Mouse (Mus musculus) c-Kit-positive CD71-negative TER-119-negative erythroid progenitor cells, embryonic 14.5 days (primary cell): ENCODE measurements around the gene Fam98c.
"Not testable (repeated sequence)": the region's sequence is repeated elsewhere in the genome, so short reads cannot be mapped to it uniquely, and the experiment has no call there.

Experiments used
- DNase-seq: peaks from one replicate; pipeline ENCODE4 v3.0.0-alpha.2; 2013; ENCODE audit warnings: low read depth

Fam98c gene

GRCm38 (mm10) chr7:29158264-29158663, 2.2 kb upstream of the Fam98c start:
- no peak for DNase-seq

DNA sequence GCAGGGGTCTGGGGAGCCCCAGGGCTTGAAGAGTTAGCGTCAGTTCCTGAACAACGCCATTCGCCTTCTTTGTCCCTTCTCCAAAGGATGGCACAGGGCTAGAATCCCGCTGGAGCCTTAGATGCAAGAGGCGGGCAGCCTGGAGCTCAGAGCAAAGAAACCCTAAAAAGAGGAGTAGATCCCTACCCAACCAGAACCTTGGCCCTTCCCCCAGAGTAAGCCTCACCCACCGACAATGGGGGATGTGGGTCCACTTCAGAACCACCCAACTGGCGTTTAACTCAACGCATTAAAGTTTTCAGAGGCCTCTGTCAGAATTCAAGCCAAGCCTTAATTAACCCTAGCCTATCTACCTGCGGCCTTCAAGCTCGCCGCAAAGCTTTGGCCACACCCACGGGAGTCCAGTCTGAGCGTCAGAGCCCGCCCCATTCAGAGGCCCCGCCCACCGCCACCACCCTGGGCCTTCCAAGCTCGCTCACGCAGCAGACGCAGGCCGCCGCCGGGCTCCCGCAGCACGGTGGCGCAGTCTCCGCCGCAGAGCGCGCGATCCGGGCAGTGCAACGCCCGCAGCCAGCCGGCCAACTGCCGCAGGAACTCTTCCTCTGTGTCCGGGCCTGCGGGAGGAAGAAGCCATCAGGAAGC, 717 bp downstream of the Fam98c start:
- DNase-seq = peak; percentile 80

DNA sequence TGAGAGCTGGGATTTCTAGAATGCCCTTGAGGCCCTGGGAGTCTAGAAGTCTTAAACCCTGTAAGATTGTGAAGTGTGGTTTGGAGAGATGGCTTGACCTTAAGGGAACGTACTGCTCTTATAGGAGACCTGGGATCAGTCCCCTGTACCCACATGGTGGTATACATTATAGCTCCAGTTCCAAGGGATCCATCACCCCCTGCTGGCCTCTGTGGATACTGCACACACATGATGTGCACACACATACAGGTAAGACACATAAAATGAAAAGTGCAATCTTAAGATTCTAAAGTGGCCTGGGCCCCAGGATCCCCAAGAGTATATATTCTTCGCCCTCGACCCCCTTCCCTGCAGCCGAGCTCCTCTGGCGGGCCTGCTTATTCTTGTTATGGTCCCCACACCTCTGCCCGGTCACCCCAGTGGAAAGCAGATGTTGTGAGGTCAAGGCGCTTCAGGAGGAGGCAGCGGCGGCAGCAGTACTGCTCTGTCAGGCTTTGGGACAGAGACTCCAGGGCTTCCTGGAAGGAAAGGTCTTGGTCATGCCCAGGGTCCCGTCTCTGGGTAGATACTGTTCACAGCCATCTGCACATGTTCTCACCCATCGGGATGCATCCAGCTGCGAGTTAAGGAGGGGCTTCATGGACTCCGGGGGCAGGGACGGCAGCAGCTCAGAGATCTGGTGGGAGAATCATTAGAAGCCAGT, 1.9 kb downstream of the Fam98c start:
- DNase-seq = no peak

- DNase-seq = no peak
Observed at GRCm38 (mm10) chr7:29151486-29151885, 4.5 kb downstream of the Fam98c start.

GRCm38 (mm10) chr7:29148771-29149170, 7.3 kb downstream of the Fam98c start:
- no peak for DNase-seq

GRCm38 (mm10) chr7:29146625-29147367, 9.2 kb downstream of the Fam98c start:
- DNase-seq = no peak

GRCm38 (mm10) chr7:29144006-29144405, 12.0 kb downstream of the Fam98c start:
- no peak for DNase-seq

DNA sequence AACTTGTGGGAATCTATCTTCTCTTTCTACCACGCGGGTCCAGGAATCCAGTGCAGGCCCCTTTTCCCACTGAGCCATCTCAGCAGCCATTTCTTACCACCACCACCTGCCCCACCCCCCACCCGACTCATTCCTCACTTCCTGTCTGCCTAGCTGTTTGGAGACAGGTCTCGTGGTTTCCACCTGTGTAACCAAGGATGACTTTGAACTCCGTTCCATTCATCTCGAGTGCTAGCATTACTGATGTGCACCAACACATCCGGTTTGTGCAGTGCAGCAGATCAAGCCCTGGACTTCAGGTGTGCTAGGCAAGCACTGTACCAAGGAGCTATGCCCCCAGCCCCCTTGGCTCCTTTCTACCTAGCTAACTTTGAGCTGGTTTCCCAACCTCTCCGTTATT, 14.6 kb downstream of the Fam98c start:
- no peak for DNase-seq

GRCm38 (mm10) chr7:29139237-29139636, 16.8 kb downstream of the Fam98c start:
- not testable (repeated sequence) for DNase-seq

DNA sequence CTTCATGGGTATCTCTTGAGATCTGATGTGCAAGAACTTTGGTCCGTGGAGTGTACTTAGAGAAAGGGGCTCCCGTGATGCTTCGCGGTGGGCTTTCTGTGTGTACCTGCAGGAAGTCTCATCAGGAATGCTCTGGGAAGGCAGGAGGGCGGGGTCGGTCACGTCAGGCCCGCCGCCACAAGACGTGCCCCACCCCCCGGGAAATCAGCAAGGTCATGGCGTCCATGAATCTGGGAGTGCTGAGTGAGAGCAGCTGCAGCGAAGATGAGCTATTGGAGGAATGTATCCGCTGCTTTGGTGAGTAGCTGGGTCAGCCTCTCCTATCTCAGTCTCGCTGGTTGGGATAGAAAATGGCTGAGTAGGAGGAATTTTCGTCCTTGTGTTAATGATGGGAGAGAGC, 18.6 kb downstream of the Fam98c start:
- DNase-seq = no peak

GRCm38 (mm10) chr7:29134693-29135386, 21.2 kb downstream of the Fam98c start, which contains the start of gene Rasgrp4:
Rasgrp4 (plus strand) TSS chr7:29134851.
- DNase-seq = no peak

- DNase-seq = no peak
Observed at GRCm38 (mm10) chr7:29134230-29134629, 21.8 kb downstream of the Fam98c start.

- DNase-seq = no peak
Observed at GRCm38 (mm10) chr7:29128725-29129124, 27.3 kb downstream of the Fam98c start.

GRCm38 (mm10) chr7:29126173-29126915, 29.7 kb downstream of the Fam98c start:
- peak; percentile 85 for DNase-seq

DNA sequence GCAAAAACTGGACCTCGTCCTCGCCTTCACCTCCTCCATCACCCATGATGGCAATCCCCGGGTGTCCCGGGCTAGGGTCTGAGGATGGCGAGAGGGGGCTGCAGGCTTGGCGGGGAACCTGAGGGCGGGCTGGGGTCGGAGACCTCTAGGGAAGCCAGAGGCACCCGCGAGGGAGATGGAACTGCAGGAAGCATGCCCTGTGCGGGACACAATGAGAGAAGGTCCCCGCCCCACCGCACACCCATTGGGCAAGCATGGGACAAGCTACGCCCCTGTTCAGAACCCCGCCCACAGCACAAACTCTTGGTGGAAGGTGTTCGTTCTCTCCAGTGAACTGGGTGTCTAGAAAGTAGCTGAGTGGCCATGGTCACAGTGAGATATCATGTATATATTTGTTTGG, 31.1 kb downstream of the Fam98c start, which contains the start of gene Ryr1:
Gene Ryr1, minus strand, starts transcription at position 210 of the 400 bp plus-strand sequence.
- peak; percentile 73 for DNase-seq

DNA sequence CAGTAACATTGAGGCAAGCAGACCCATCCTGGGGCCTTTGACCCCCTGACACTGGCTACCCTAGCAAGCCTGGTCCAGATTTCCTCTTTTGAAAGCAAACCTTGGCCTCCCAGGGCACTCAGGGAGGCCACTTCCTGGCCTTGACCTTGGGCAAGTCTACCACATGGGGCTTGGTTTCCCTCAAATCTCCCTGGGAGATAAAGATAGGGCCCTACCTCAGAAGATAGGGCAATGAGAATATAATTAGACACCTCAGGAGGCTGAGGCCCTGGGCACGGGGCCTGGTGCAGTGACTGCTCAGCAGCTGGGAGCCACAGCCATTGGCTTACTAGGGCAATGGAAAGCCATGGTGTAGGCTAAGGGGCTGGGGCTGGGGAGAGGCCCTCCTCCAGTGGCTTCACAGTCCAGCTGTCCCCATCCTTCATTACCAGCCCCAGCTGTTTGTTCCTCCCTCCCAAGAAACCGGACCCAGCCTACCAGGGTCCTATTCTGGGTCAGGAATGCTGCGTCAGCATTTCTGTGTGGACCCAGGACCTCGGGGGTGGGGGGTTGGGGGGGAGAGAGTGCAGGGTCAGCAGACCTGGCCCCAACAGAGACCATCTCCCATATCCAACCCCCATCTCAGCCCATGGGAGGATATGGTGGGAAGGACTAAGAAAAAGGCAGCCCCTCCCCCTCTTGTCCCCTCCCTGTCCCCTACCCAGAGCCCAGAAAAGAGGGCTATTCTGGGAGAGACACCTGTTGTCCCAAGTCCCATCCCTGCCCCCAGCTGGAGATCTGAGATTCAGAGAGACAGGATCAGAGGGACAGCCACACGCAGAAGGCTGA, 32.3 kb downstream of the Fam98c start:
- no peak for DNase-seq

GRCm38 (mm10) chr7:29122821-29123220, 33.2 kb downstream of the Fam98c start:
- DNase-seq = no peak

GRCm38 (mm10) chr7:29119526-29119925, 36.5 kb downstream of the Fam98c start:
- DNase-seq = no peak

GRCm38 (mm10) chr7:29118142-29118851, 37.7 kb downstream of the Fam98c start:
- DNase-seq = no peak
